Mouse (Mus musculus): ENCODE measurements around the gene Sema6b. TPM values are rescaled to one million over a fixed set of nuclear protein-coding genes. Genes with fewer than 3 reads are reported as not detected.

The Sema6b gene
- polyA plus RNA-seq, 1 experiment: 0.81 TPM

GRCm38 (mm10) chr17:56153643-56154042 is 13.5 kb upstream of the Sema6b start:
- no peak for TF ChIP-seq GATA1 (IDR thresholded peaks at IDR 0.05; ENCODE audit: low read length)

- no peak for TF ChIP-seq GATA1 (IDR thresholded peaks at IDR 0.05; ENCODE audit: low read length)
These were observed 9.8 kb upstream of the Sema6b start for GRCm38 (mm10) chr17:56149897-56150296.

GRCm38 (mm10) chr17:56148790-56149618 is 8.9 kb upstream of the Sema6b start:
- TF ChIP-seq GATA1 (IDR thresholded peaks at IDR 0.05; ENCODE audit: low read length): no peak

- no peak for TF ChIP-seq GATA1 (IDR thresholded peaks at IDR 0.05; ENCODE audit: low read length)
These were observed 8.1 kb upstream of the Sema6b start for GRCm38 (mm10) chr17:56148280-56148679.

GRCm38 (mm10) chr17:56147420-56147819 is 7.3 kb upstream of the Sema6b start:
- TF ChIP-seq GATA1 (IDR thresholded peaks at IDR 0.05; ENCODE audit: low read length): no peak

- no peak for TF ChIP-seq GATA1 (IDR thresholded peaks at IDR 0.05; ENCODE audit: low read length)
These were observed 6.0 kb upstream of the Sema6b start for GRCm38 (mm10) chr17:56146131-56146530.

GRCm38 (mm10) chr17:56144546-56144945 is 4.4 kb upstream of the Sema6b start:
- no peak for TF ChIP-seq GATA1 (IDR thresholded peaks at IDR 0.05; ENCODE audit: low read length)

GRCm38 (mm10) chr17:56141702-56142605 is 1.8 kb upstream of the Sema6b start:
- TF ChIP-seq GATA1 (IDR thresholded peaks at IDR 0.05; ENCODE audit: low read length): no peak

- no peak for TF ChIP-seq GATA1 (IDR thresholded peaks at IDR 0.05; ENCODE audit: low read length)
These were observed 788 bp downstream of the Sema6b start for GRCm38 (mm10) chr17:56139355-56139754.

GRCm38 (mm10) chr17:56137839-56138613 is 2.1 kb downstream of the Sema6b start:
- TF ChIP-seq GATA1 (IDR thresholded peaks at IDR 0.05; ENCODE audit: low read length): no peak

- no peak for TF ChIP-seq GATA1 (IDR thresholded peaks at IDR 0.05; ENCODE audit: low read length)
These were observed 3.6 kb downstream of the Sema6b start for GRCm38 (mm10) chr17:56136558-56136957.

GRCm38 (mm10) chr17:56134463-56134971 is 5.6 kb downstream of the Sema6b start:
- no peak for TF ChIP-seq GATA1 (IDR thresholded peaks at IDR 0.05; ENCODE audit: low read length)

GRCm38 (mm10) chr17:56133457-56134363 is 6.4 kb downstream of the Sema6b start:
- TF ChIP-seq GATA1 (IDR thresholded peaks at IDR 0.05; ENCODE audit: low read length): no peak

GRCm38 (mm10) chr17:56132661-56133060 is 7.5 kb downstream of the Sema6b start:
- TF ChIP-seq GATA1 (IDR thresholded peaks at IDR 0.05; ENCODE audit: low read length): no peak
